Mouse (Mus musculus): ENCODE results near the gene Dennd1a. TPM values are rescaled to one million over a fixed set of nuclear protein-coding genes. Genes with fewer than 3 reads are reported as not detected.

The Dennd1a gene
- polyA plus RNA-seq, 1 experiment from 2014 or later, result 17.7 TPM

DNA sequence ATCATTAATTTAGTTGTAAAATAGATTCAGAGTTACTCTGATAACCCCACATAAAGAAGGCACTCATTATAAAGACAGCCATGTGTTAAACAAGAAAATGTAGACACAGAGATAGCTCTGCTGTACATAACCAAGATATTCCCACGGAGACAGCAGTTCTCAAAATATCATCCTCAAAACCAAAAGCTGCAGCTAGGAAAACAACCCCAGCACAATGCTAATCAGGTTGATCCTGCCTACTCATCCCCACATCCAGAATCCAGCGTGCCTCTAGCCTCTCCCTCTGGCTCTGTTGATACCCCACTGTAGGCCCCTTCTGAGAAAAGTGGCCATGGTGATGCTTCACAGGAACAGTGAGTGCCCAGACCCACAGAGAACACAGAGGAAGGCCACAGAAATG is 380.9 kb downstream of the Dennd1a start:
- Histone ChIP-seq H3K9me3 (ENCODE audit: control insufficient read depth, low read length) (no peaks in the 10 kb centered on the region), H3K27me3 (ENCODE audit: control insufficient read depth, insufficient read depth, low read length) (no peaks in the 10 kb centered on the region), H3K4me1 (replicated peaks; ENCODE audit: control insufficient read depth, insufficient read depth, low read length) (peaks cover 11% of the 10 kb centered on the region; the same call in 1 of the 2 replicates), H3K36me3 (ENCODE audit: control insufficient read depth, insufficient read depth, low read length) (no peaks in the 10 kb centered on the region), H3K27ac (ENCODE audit: low read depth, low read length) (no peak overlapping the region), H3K9ac (ENCODE audit: low read length) (no peak overlapping the region), H3K4me2 (ENCODE audit: low read depth, low read length, severe bottlenecking) (no peak overlapping the region), H3K4me3 (ENCODE audit: low read depth, low read length) (no peak overlapping the region)
- 86% methylated on average over 2 of the region's 2 CpGs for WGBS
- DNase-seq (ENCODE audit: low spot score) (no peak), ATAC-seq (replicated peaks; ENCODE audit: low FRiP score) (no peak)

- H3K27ac ChIP-seq (ENCODE audit: low read depth, low read length), result no peak overlapping the region
- H3K9me3 ChIP-seq (ENCODE audit: control insufficient read depth, low read length), result no peaks in the 10 kb centered on the region
- H3K4me3 ChIP-seq (ENCODE audit: low read depth, low read length), result no peak overlapping the region
- ATAC-seq (replicated peaks; ENCODE audit: low FRiP score), result no peak
- DNase-seq (ENCODE audit: low spot score), result no peak
- WGBS, result 75% methylated on average over 8 of the region's 8 CpGs
- H3K27me3 ChIP-seq (ENCODE audit: control insufficient read depth, insufficient read depth, low read length), result no peaks in the 10 kb centered on the region
- H3K9ac ChIP-seq (ENCODE audit: low read length), result no peak overlapping the region
- no peak overlapping the region for H3K4me2 ChIP-seq (ENCODE audit: low read depth, low read length, severe bottlenecking)
- no peaks in the 10 kb centered on the region for H3K36me3 ChIP-seq (ENCODE audit: control insufficient read depth, insufficient read depth, low read length)
- peaks cover under 1% of the 10 kb centered on the region; the same call in 1 of the 2 replicates for H3K4me1 ChIP-seq (replicated peaks; ENCODE audit: control insufficient read depth, insufficient read depth, low read length)
Measured at GRCm38 (mm10) chr2:37903286-37903685, 383.9 kb downstream of the Dennd1a start.

- no peak for ATAC-seq (replicated peaks; ENCODE audit: low FRiP score)
- H3K4me2 ChIP-seq (ENCODE audit: low read depth, low read length, severe bottlenecking), result no peak overlapping the region
Measured at GRCm38 (mm10) chr2:37883214-37883613, 404.0 kb downstream of the Dennd1a start.

GRCm38 (mm10) chr2:37881262-37881913 is 405.8 kb downstream of the Dennd1a start:
- WGBS, result 81% methylated on average over 5 of the region's 5 CpGs
- Histone ChIP-seq H3K27ac (ENCODE audit: low read depth, low read length) (no peak overlapping the region), H3K4me2 (ENCODE audit: low read depth, low read length, severe bottlenecking) (no peak overlapping the region), H3K4me1 (replicated peaks; ENCODE audit: control insufficient read depth, insufficient read depth, low read length) (no peaks in the 10 kb centered on the region), H3K9me3 (ENCODE audit: control insufficient read depth, low read length) (no peaks in the 10 kb centered on the region), H3K27me3 (ENCODE audit: control insufficient read depth, insufficient read depth, low read length) (no peaks in the 10 kb centered on the region), H3K36me3 (ENCODE audit: control insufficient read depth, insufficient read depth, low read length) (no peaks in the 10 kb centered on the region), H3K4me3 (ENCODE audit: low read depth, low read length) (no peak overlapping the region), H3K9ac (ENCODE audit: low read length) (no peak overlapping the region)
- ATAC-seq (replicated peaks; ENCODE audit: low FRiP score), result no peak
- no peak for DNase-seq (ENCODE audit: low spot score)

More at GRCm38 (mm10) chr2:37883214-37883613, 404.0 kb downstream of the Dennd1a start:
- Histone ChIP-seq H3K4me3 (ENCODE audit: low read depth, low read length) (no peak overlapping the region), H3K4me1 (replicated peaks; ENCODE audit: control insufficient read depth, insufficient read depth, low read length) (no peaks in the 10 kb centered on the region), H3K9me3 (ENCODE audit: control insufficient read depth, low read length) (no peaks in the 10 kb centered on the region), H3K9ac (ENCODE audit: low read length) (no peak overlapping the region), H3K27me3 (ENCODE audit: control insufficient read depth, insufficient read depth, low read length) (no peaks in the 10 kb centered on the region), H3K36me3 (ENCODE audit: control insufficient read depth, insufficient read depth, low read length) (no peaks in the 10 kb centered on the region), H3K27ac (ENCODE audit: low read depth, low read length) (no peak overlapping the region)
- DNase-seq (ENCODE audit: low spot score), result no peak
- 88% methylated on average over 3 of the region's 3 CpGs for WGBS

- DNase-seq (ENCODE audit: low spot score) (no peak), ATAC-seq (replicated peaks; ENCODE audit: low FRiP score) (peak; percentile 46; the same call in 1 of the 2 replicates)
- WGBS, result 17% methylated on average over 4 of the region's 4 CpGs
- Histone ChIP-seq H3K4me2 (ENCODE audit: low read depth, low read length, severe bottlenecking) (no peak overlapping the region), H3K27ac (ENCODE audit: low read depth, low read length) (no peak overlapping the region), H3K27me3 (ENCODE audit: control insufficient read depth, insufficient read depth, low read length) (no peaks in the 10 kb centered on the region), H3K9ac (ENCODE audit: low read length) (no peak overlapping the region), H3K36me3 (ENCODE audit: control insufficient read depth, insufficient read depth, low read length) (no peaks in the 10 kb centered on the region), H3K9me3 (ENCODE audit: control insufficient read depth, low read length) (no peaks in the 10 kb centered on the region), H3K4me3 (ENCODE audit: low read depth, low read length) (no peak overlapping the region), H3K4me1 (replicated peaks; ENCODE audit: control insufficient read depth, insufficient read depth, low read length) (no peaks in the 10 kb centered on the region)
Measured at GRCm38 (mm10) chr2:37879697-37880096, 407.5 kb downstream of the Dennd1a start.

- H3K9me3 ChIP-seq (ENCODE audit: control insufficient read depth, low read length), result no peaks in the 10 kb centered on the region
- 71% methylated on average over 4 of the region's 4 CpGs for WGBS
- H3K4me1 ChIP-seq (replicated peaks; ENCODE audit: control insufficient read depth, insufficient read depth, low read length), result peaks cover 2% of the 10 kb centered on the region; the same call in 1 of the 2 replicates
- H3K4me2 ChIP-seq (ENCODE audit: low read depth, low read length, severe bottlenecking), result no peak overlapping the region
- ATAC-seq (replicated peaks; ENCODE audit: low FRiP score), result no peak
- no peak for DNase-seq (ENCODE audit: low spot score)
- H3K9ac ChIP-seq (ENCODE audit: low read length), result no peak overlapping the region
- no peaks in the 10 kb centered on the region for H3K36me3 ChIP-seq (ENCODE audit: control insufficient read depth, insufficient read depth, low read length)
- no peaks in the 10 kb centered on the region for H3K27me3 ChIP-seq (ENCODE audit: control insufficient read depth, insufficient read depth, low read length)
- no peak overlapping the region for H3K4me3 ChIP-seq (ENCODE audit: low read depth, low read length)
- no peak overlapping the region for H3K27ac ChIP-seq (ENCODE audit: low read depth, low read length)
Measured at GRCm38 (mm10) chr2:37872791-37873190, 414.4 kb downstream of the Dennd1a start.

GRCm38 (mm10) chr2:37869628-37870027 is 417.6 kb downstream of the Dennd1a start:
- peak; percentile 53; the same call in 1 of the 2 replicates for ATAC-seq (replicated peaks; ENCODE audit: low FRiP score)
- DNase-seq (ENCODE audit: low spot score), result no peak
- Histone ChIP-seq H3K9ac (ENCODE audit: low read length) (no peak overlapping the region), H3K27me3 (ENCODE audit: control insufficient read depth, insufficient read depth, low read length) (no peaks in the 10 kb centered on the region), H3K4me1 (replicated peaks; ENCODE audit: control insufficient read depth, insufficient read depth, low read length) (peaks cover 2% of the 10 kb centered on the region; the same call in 1 of the 2 replicates), H3K36me3 (ENCODE audit: control insufficient read depth, insufficient read depth, low read length) (no peaks in the 10 kb centered on the region), H3K4me2 (ENCODE audit: low read depth, low read length, severe bottlenecking) (no peak overlapping the region), H3K27ac (ENCODE audit: low read depth, low read length) (no peak overlapping the region), H3K4me3 (ENCODE audit: low read depth, low read length) (no peak overlapping the region), H3K9me3 (ENCODE audit: control insufficient read depth, low read length) (no peaks in the 10 kb centered on the region)
- 54% methylated on average over 6 of the region's 6 CpGs for WGBS

DNA sequence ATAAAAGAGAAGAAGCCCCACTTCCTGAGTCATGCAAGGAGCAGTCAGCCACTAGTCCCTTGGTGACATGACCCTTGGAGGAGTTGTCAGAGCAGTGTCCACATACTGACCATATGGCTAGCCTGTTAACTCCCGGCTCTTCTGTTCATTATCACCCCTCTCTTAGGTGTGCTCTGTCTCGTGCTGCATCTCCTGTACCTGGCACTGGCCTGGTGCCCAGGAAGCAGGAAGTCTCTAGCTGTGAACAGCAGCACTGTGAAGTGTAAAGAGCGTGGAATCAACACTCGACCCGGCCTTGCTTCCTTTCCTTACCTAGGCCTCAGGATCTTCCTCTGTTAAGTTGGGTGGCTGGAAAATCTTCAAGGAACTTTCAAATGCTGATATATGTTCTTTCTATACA is 419.8 kb downstream of the Dennd1a start:
- no peak overlapping the region for H3K27ac ChIP-seq (ENCODE audit: low read depth, low read length)
- no peak for DNase-seq (ENCODE audit: low spot score)
- H3K4me3 ChIP-seq (ENCODE audit: low read depth, low read length), result no peak overlapping the region
- no peak overlapping the region for H3K9ac ChIP-seq (ENCODE audit: low read length)
- ATAC-seq (replicated peaks; ENCODE audit: low FRiP score), result no peak
- H3K27me3 ChIP-seq (ENCODE audit: control insufficient read depth, insufficient read depth, low read length), result no peaks in the 10 kb centered on the region
- H3K4me1 ChIP-seq (replicated peaks; ENCODE audit: control insufficient read depth, insufficient read depth, low read length), result peaks cover 2% of the 10 kb centered on the region; the same call in 1 of the 2 replicates
- no peaks in the 10 kb centered on the region for H3K36me3 ChIP-seq (ENCODE audit: control insufficient read depth, insufficient read depth, low read length)
- H3K9me3 ChIP-seq (ENCODE audit: control insufficient read depth, low read length), result no peaks in the 10 kb centered on the region
- H3K4me2 ChIP-seq (ENCODE audit: low read depth, low read length, severe bottlenecking), result no peak overlapping the region
- 92% methylated on average over 5 of the region's 5 CpGs for WGBS

DNA sequence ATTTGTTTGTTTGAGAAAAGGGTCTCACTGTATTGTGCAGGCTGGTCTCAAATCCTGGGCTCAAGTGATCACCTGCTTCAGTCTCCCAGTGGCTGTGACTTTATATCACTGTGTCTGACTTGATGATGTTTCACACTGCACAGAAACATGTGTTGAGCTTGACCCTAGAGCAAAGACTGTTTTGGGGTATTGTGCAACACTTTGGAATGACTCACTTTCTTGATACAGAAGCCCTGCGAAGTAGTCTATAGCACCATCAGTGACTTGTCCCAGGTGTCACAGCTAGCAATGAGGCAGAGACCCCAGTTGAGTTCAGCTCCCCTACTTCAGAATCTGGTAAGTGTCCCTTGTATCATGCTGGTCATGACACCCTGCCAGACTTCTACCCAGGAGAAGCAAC is 429.7 kb downstream of the Dennd1a start:
- no peak overlapping the region for H3K27ac ChIP-seq (ENCODE audit: low read depth, low read length)
- 95% methylated on average over 1 of the region's 1 CpGs for WGBS
- ATAC-seq (replicated peaks; ENCODE audit: low FRiP score) (no peak), DNase-seq (ENCODE audit: low spot score) (no peak)
- no peak overlapping the region for H3K4me3 ChIP-seq (ENCODE audit: low read depth, low read length)
- H3K4me1 ChIP-seq (replicated peaks; ENCODE audit: control insufficient read depth, insufficient read depth, low read length), result no peaks in the 10 kb centered on the region
- no peak overlapping the region for H3K9ac ChIP-seq (ENCODE audit: low read length)
- no peaks in the 10 kb centered on the region for H3K27me3 ChIP-seq (ENCODE audit: control insufficient read depth, insufficient read depth, low read length)
- no peak overlapping the region for H3K4me2 ChIP-seq (ENCODE audit: low read depth, low read length, severe bottlenecking)
- no peaks in the 10 kb centered on the region for H3K36me3 ChIP-seq (ENCODE audit: control insufficient read depth, insufficient read depth, low read length)
- no peaks in the 10 kb centered on the region for H3K9me3 ChIP-seq (ENCODE audit: control insufficient read depth, low read length)

Measured in forebrain, embryonic 11.5 days (tissue).